Mouse (Mus musculus) c-Kit-positive CD71-positive TER-119-negative erythroid progenitor cells, embryonic 14.5 days (primary cell): ENCODE data around the gene Foxd2.

ENCODE experiments used
- DNase-seq: peaks from one replicate; pipeline ENCODE4 v3.0.0-alpha.2; 2013; ENCODE audit warnings: low read depth

Gene Foxd2

GRCm38 (mm10) chr4:114912705-114913593 is 4.3 kb upstream of the Foxd2 start:
- no peak for DNase-seq

- DNase-seq = no peak
Observed at GRCm38 (mm10) chr4:114909602-114910484, 1.2 kb upstream of the Foxd2 start.

GRCm38 (mm10) chr4:114907951-114908828 is 483 bp downstream of the Foxd2 start:
- DNase-seq = no peak

- no peak for DNase-seq
Observed at GRCm38 (mm10) chr4:114907056-114907917, 1.4 kb downstream of the Foxd2 start.

- no peak for DNase-seq
Observed at GRCm38 (mm10) chr4:114905969-114906680, 2.5 kb downstream of the Foxd2 start.

- no peak for DNase-seq
Observed at GRCm38 (mm10) chr4:114905501-114905900, 3.2 kb downstream of the Foxd2 start.

- DNase-seq = no peak
Observed at GRCm38 (mm10) chr4:114903422-114903782, 5.3 kb downstream of the Foxd2 start.

- DNase-seq = no peak
Observed at GRCm38 (mm10) chr4:114902641-114903421, 5.8 kb downstream of the Foxd2 start.

GRCm38 (mm10) chr4:114901643-114902351 is 6.9 kb downstream of the Foxd2 start:
- DNase-seq = no peak

GRCm38 (mm10) chr4:114900866-114901642 is 7.6 kb downstream of the Foxd2 start:
- no peak for DNase-seq

- DNase-seq = no peak
Observed at GRCm38 (mm10) chr4:114899885-114900284, 8.8 kb downstream of the Foxd2 start.

GRCm38 (mm10) chr4:114897853-114898252 is 10.8 kb downstream of the Foxd2 start:
- no peak for DNase-seq

GRCm38 (mm10) chr4:114882232-114882631 is 26.4 kb downstream of the Foxd2 start:
- DNase-seq = no peak

GRCm38 (mm10) chr4:114876441-114876972 is 32.2 kb downstream of the Foxd2 start:
- DNase-seq = no peak

- no peak for DNase-seq
Observed at GRCm38 (mm10) chr4:114869765-114870490, 38.7 kb downstream of the Foxd2 start.

GRCm38 (mm10) chr4:114863166-114863565 is 45.5 kb downstream of the Foxd2 start:
- DNase-seq = no peak

- no peak for DNase-seq
Observed at GRCm38 (mm10) chr4:114858426-114858825, 50.2 kb downstream of the Foxd2 start.
